Mouse (Mus musculus) gastrocnemius, adult 8-10 months (tissue): ENCODE measurements around the gene Mmp19. TPM values are rescaled to one million over a fixed set of nuclear protein-coding genes. Genes with fewer than 3 reads are reported as not detected.

Experiments
- DNase-seq, 2 experiments: peaks; one replicate each; pipeline ENCODE4 v3.0.0; 2022; ENCODE audit warnings: low spot score in 2 of 2
- total RNA-seq, 4 experiments: library from RNA; stranded (reverse); gene quantifications; 2 replicates each; pipeline ENCODE4 v1.2.4; 2022

Mmp19 gene
- total RNA-seq, 4 experiments from 2014 or later, result 0.46 to 1.4 (median 1.1) TPM

- DNase-seq, result no peak
These were observed 57.7 kb downstream of the Mmp19 start for GRCm38 (mm10) chr10:128848426-128848825.

GRCm38 (mm10) chr10:128850339-128850738, 59.6 kb downstream of the Mmp19 start:
- DNase-seq, result no peak

Other genes with a start within 250 kb of the Mmp19 start
- 1 to 10 TPM; 5.7 to 7.5 (median 6.7) TPM for gene Zc3h10, start 243.1 kb upstream of the Mmp19 start, total RNA-seq
- 1,000 to 10,000 TPM in 2 of 4 experiments, 100 to 1,000 TPM in 2; 907 to 1,327 (median 1,023) TPM for gene Rpl41, start 241.6 kb upstream of the Mmp19 start, total RNA-seq
- 10 to 100 TPM; 29.0 to 39.9 (median 33.1) TPM for gene Pa2g4, start 224.9 kb upstream of the Mmp19 start, total RNA-seq
- gene Erbb3, start 201.3 kb upstream of the Mmp19 start, total RNA-seq, result 1 to 10 TPM; 2.1 to 2.7 (median 2.2) TPM
- gene Rps26, start 164.2 kb upstream of the Mmp19 start, total RNA-seq, result 100 to 1,000 TPM; 166 to 361 (median 250) TPM
- under 1 TPM in 3 of 4 experiments, not detected in 1; 0.24 to 0.51 (median 0.34) TPM for gene Ikzf4, start 144.9 kb upstream of the Mmp19 start, total RNA-seq
- 10 to 100 TPM; 32.2 to 37.4 (median 33.8) TPM for gene Suox, start 116.8 kb upstream of the Mmp19 start, total RNA-seq
- gene Rab5b, start 94.6 kb upstream of the Mmp19 start, total RNA-seq, result 100 to 1,000 TPM in 3 of 4 experiments, 10 to 100 TPM in 1; 97.0 to 103 (median 102) TPM
- under 1 TPM in 1 of 4 experiments, not detected in 3; 0.25 TPM for gene Pmel, start 86.7 kb upstream of the Mmp19 start, total RNA-seq
- 1 to 10 TPM; 2.5 to 3.4 (median 2.6) TPM for gene Cdk2, start 85.9 kb upstream of the Mmp19 start, total RNA-seq
- gene Dgka, start 46.1 kb upstream of the Mmp19 start, total RNA-seq, result 10 to 100 TPM in 1 of 4 experiments, 1 to 10 TPM in 3; 7.5 to 10.0 (median 8.0) TPM
- 10 to 100 TPM; 10.2 to 14.0 (median 11.9) TPM for gene Pym1, start 43.0 kb upstream of the Mmp19 start, total RNA-seq
- 10 to 100 TPM; 23.5 to 27.2 (median 26.1) TPM for gene Dnajc14, start 13.2 kb downstream of the Mmp19 start, total RNA-seq
- 1 to 10 TPM; 2.0 to 2.3 (median 2.2) TPM for gene Tmem198b, start 13.5 kb downstream of the Mmp19 start, total RNA-seq
- 10 to 100 TPM; 20.0 to 29.0 (median 24.0) TPM for gene Sarnp, start 26.4 kb downstream of the Mmp19 start, total RNA-seq
- 1 to 10 TPM; 2.1 to 3.8 (median 2.7) TPM for gene Ormdl2, start 30.7 kb downstream of the Mmp19 start, total RNA-seq
- gene Gdf11, start 100.8 kb downstream of the Mmp19 start, total RNA-seq, result 1 to 10 TPM; 2.7 to 8.9 (median 5.9) TPM
- gene Cd63, start 110.1 kb downstream of the Mmp19 start, total RNA-seq, result 100 to 1,000 TPM; 136 to 170 (median 151) TPM
- 1 to 10 TPM; 3.1 to 4.2 (median 3.7) TPM for gene Rdh5, start 132.0 kb downstream of the Mmp19 start, total RNA-seq
- gene Bloc1s1, start 133.1 kb downstream of the Mmp19 start, total RNA-seq, result 100 to 1,000 TPM; 119 to 153 (median 140) TPM
- 10 to 100 TPM; 63.3 to 69.0 (median 65.3) TPM for gene Itga7, start 142.9 kb downstream of the Mmp19 start, total RNA-seq
- under 1 TPM in 1 of 4 experiments, not detected in 3; 0.32 TPM for gene Mettl7b, start 170.1 kb downstream of the Mmp19 start, total RNA-seq
- gene Olfr9, start 198.5 kb downstream of the Mmp19 start, total RNA-seq, result not detected
- gene Olfr763, start 219.9 kb downstream of the Mmp19 start, total RNA-seq, result not detected
- not detected for gene Olfr764-ps1, start 249.0 kb downstream of the Mmp19 start, total RNA-seq